Mouse (Mus musculus): Measurements from ENCODE around the gene Ckmt1. TPM values are rescaled to one million over a fixed set of nuclear protein-coding genes. Genes with fewer than 3 reads are reported as not detected.

The Ckmt1 gene
- polyA plus RNA-seq (2015; fragmentation: Nextera tagmentation; extraction: Ambion mirVana), result 70.6 and 75.6 TPM in 2 replicates

- ATAC-seq (replicated peaks), result no peak
- H3K36me3 ChIP-seq (replicated peaks), result no peaks in the 10 kb centered on the region
- 0 out of 2 replicates have a peak, but pooled peaks cover 3% of the 10 kb centered on the region for H3K27me3 ChIP-seq (replicated peaks)
- H3K9ac ChIP-seq, result peak within 1 kb of the TSS; percentile 60
- H3K9me3 ChIP-seq, result no peaks in the 10 kb centered on the region
- peaks cover 36% of the 10 kb centered on the region for H3K4me1 ChIP-seq
- H3K4me3 ChIP-seq, result peak within 1 kb of the TSS; percentile 49
- peak within 1 kb of the TSS; percentile 61 for H3K4me2 ChIP-seq
- H3K27ac ChIP-seq, result peak within 1 kb of the TSS; percentile 71
- 54% methylated on average over 5 of the region's 5 CpGs for WGBS
These were observed at the start of gene Ckmt1 for GRCm38 (mm10) chr2:121357494-121357893. Gene Ckmt1 (plus strand): TSS chr2:121357714.

GRCm38 (mm10) chr2:121308997-121309416, 48.5 kb upstream of the Ckmt1 start:
- 0 out of 2 replicates have a peak, but pooled peaks have one; percentile 58 for ATAC-seq (replicated peaks)
- Histone ChIP-seq H3K27ac (no peak overlapping the region), H3K4me3 (no peak overlapping the region), H3K9ac (no peak overlapping the region), H3K36me3 (replicated peaks) (peaks cover 29% of the 10 kb centered on the region), H3K9me3 (no peaks in the 10 kb centered on the region), H3K27me3 (replicated peaks) (no peaks in the 10 kb centered on the region), H3K4me1 (no peaks in the 10 kb centered on the region), H3K4me2 (no peak overlapping the region)
- 55% methylated on average over 5 of the region's 5 CpGs for WGBS

- H3K9me3 ChIP-seq, result no peaks in the 10 kb centered on the region
- no peak overlapping the region for H3K4me2 ChIP-seq
- 75% methylated on average over 8 of the region's 8 CpGs for WGBS
- no peaks in the 10 kb centered on the region for H3K27me3 ChIP-seq (replicated peaks)
- no peak overlapping the region for H3K4me3 ChIP-seq
- peaks cover 20% of the 10 kb centered on the region for H3K36me3 ChIP-seq (replicated peaks)
- no peaks in the 10 kb centered on the region for H3K4me1 ChIP-seq
- no peak overlapping the region for H3K9ac ChIP-seq
- ATAC-seq (replicated peaks), result no peak
- no peak overlapping the region for H3K27ac ChIP-seq
These were observed 41.2 kb upstream of the Ckmt1 start for GRCm38 (mm10) chr2:121316278-121316677.

DNA sequence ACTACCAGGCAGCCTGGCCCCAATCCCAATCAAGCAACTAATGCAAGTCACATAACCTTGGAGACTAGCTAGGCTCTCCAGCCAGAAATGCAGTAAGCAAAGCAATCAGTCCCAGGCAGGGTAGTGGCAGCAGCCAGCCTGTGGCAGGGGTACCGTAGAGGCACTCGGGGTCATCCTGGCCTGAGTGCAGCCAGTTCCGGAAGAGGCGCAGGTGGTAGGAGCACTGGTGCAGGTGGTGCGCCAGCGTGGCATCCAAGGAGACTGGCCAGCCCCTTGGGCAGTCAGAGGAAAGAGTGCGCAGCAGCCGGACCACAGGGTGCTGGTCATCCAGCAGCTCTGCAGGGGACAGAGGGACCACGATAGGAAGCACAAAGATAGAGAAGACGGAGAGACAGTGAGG, 34.5 kb upstream of the Ckmt1 start:
- Histone ChIP-seq H3K27ac (no peak overlapping the region), H3K27me3 (replicated peaks) (no peaks in the 10 kb centered on the region), H3K4me3 (no peak overlapping the region), H3K4me1 (no peaks in the 10 kb centered on the region), H3K4me2 (no peak overlapping the region), H3K9me3 (no peaks in the 10 kb centered on the region), H3K9ac (no peak overlapping the region), H3K36me3 (replicated peaks) (peaks cover 11% of the 10 kb centered on the region)
- no peak for ATAC-seq (replicated peaks)
- 87% methylated on average over 10 of the region's 10 CpGs for WGBS

DNA sequence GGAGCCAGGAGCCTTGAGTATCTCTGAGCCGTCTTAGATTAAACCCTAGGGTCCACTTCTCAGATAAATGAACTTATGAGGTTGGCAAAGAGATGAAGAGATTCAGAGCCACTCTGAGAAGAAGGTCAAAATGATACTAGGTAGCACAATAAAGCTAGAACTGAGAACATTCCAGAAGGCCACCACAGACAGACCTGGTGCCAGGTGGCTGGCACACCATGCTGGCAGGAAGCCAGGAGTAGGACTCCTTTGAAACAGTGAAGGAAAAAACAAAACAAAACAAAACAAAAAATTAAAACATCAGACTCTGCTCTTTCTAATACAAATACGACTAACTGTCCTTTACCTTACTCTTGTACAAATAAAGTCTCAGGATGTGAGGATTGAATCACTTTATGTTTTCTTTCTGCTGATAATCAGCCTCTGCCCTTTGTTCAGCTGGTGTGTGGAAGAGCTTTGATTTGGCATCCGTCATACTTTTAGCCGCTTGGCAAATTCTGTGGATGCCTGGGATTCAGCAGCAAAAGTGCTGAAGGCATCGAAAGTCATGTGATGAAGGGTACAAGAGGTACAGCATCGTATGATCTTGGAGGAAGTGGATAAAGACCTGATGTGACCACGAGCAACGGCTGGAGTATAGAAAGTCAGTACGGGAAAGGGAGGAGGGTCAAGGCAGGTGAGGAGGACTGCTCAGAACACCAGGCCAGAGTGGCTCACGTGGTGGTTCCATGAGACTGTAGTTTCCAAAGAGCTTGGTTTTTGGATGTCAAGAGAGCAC, 33.6 kb upstream of the Ckmt1 start:
- Histone ChIP-seq H3K36me3 (replicated peaks) (peaks cover 11% of the 10 kb centered on the region), H3K4me3 (no peak overlapping the region), H3K4me1 (no peaks in the 10 kb centered on the region), H3K4me2 (no peak overlapping the region), H3K9me3 (no peaks in the 10 kb centered on the region), H3K27me3 (replicated peaks) (no peaks in the 10 kb centered on the region), H3K9ac (no peak overlapping the region), H3K27ac (no peak overlapping the region)
- no peak for ATAC-seq (replicated peaks)
- 90% methylated on average over 10 of the region's 10 CpGs for WGBS

DNA sequence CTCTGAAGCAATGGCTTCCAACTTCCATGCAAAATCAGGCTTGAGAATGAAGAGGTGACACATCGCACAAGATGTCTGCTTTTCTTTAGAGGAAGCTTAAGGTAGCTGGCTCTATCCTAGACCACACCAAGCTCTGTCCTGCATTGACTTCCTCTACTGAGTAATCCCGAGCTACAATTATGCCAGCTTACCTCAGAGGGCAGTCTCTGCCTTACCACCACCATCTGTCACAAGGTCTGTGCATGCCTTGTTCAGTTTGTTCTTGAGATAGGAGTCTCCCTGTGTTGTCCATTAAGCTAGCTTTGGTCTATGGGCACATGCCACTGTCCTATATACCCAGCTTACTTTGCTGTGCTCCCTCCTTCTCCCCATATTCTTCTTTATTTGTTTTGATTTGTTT, 28.0 kb upstream of the Ckmt1 start:
- 90% methylated on average over 2 of the region's 2 CpGs for WGBS
- no peak overlapping the region for H3K4me2 ChIP-seq
- no peak overlapping the region for H3K4me3 ChIP-seq
- peaks cover 19% of the 10 kb centered on the region for H3K36me3 ChIP-seq (replicated peaks)
- no peaks in the 10 kb centered on the region for H3K4me1 ChIP-seq
- no peak overlapping the region for H3K9ac ChIP-seq
- no peak overlapping the region for H3K27ac ChIP-seq
- no peaks in the 10 kb centered on the region for H3K27me3 ChIP-seq (replicated peaks)
- no peaks in the 10 kb centered on the region for H3K9me3 ChIP-seq
- ATAC-seq (replicated peaks), result no peak

DNA sequence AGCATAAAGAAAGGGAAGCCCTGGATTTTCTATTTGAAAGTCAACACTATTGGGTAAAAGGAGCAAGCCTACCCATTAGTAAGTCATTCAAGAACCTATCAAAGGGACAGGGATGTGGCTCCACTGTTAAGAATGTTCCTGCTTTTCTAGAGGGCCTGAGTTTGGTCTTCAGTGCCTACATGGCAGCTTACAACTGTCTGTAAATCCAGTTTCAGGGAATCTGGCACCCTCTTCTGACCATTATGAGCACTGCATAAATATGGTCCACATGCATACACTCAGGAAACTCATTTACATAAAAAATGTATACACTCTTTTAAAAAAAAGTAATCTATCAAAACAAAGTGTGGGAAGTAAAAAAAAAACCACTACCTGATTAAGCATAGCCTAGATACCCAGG, 18.5 kb upstream of the Ckmt1 start:
- Histone ChIP-seq H3K36me3 (replicated peaks) (peaks cover 15% of the 10 kb centered on the region), H3K4me3 (no peak overlapping the region)
- no peak for ATAC-seq (replicated peaks)

DNA sequence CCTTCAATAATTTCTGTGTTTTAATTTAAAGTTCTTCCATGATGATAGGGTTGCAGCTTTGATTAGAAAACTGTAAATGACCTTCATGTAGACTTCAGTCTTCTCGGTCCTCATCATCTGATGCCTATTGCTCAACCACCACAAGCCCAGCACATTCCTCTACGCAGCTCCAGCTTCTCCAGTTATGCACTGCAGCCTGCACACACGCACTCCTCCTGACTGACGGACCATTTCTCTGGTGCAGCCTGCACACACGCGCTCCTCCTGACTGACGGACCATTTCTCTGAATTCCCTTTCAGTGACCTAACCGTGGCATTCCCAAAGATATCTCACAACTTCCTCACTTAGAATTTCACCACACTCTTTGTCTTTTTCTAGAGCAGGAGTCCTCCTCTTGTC, 4.4 kb upstream of the Ckmt1 start:
- no peak overlapping the region for H3K27ac ChIP-seq

More for the DNA sequence above, 18.5 kb upstream of the Ckmt1 start:
- H3K9me3 ChIP-seq, result no peaks in the 10 kb centered on the region
- no peaks in the 10 kb centered on the region for H3K27me3 ChIP-seq (replicated peaks)
- no peak overlapping the region for H3K27ac ChIP-seq
- no peak overlapping the region for H3K9ac ChIP-seq
- no peak overlapping the region for H3K4me2 ChIP-seq
- H3K4me1 ChIP-seq, result no peaks in the 10 kb centered on the region

GRCm38 (mm10) chr2:121354378-121354777, 3.1 kb upstream of the Ckmt1 start:
- Histone ChIP-seq H3K27me3 (replicated peaks) (0 out of 2 replicates have a peak, but pooled peaks cover 3% of the 10 kb centered on the region), H3K4me2 (peak overlapping the region; percentile 77), H3K9me3 (no peaks in the 10 kb centered on the region), H3K36me3 (replicated peaks) (peaks cover 6% of the 10 kb centered on the region; the same call in 1 of the 2 replicates), H3K27ac (peak overlapping the region; percentile 88), H3K4me3 (peak overlapping the region; percentile 67), H3K4me1 (peaks cover 33% of the 10 kb centered on the region), H3K9ac (peak overlapping the region; percentile 85)
- WGBS, result 4% methylated on average over 6 of the region's 6 CpGs
- no peak for ATAC-seq (replicated peaks)

More for the DNA sequence above, 4.4 kb upstream of the Ckmt1 start:
- no peak overlapping the region for H3K4me3 ChIP-seq
- H3K4me1 ChIP-seq, result peaks cover 21% of the 10 kb centered on the region
- no peak for ATAC-seq (replicated peaks)
- peaks cover 6% of the 10 kb centered on the region; the same call in 1 of the 2 replicates for H3K36me3 ChIP-seq (replicated peaks)
- H3K4me2 ChIP-seq, result no peak overlapping the region
- H3K27me3 ChIP-seq (replicated peaks), result 0 out of 2 replicates have a peak, but pooled peaks cover 3% of the 10 kb centered on the region
- 71% methylated on average over 8 of the region's 8 CpGs for WGBS
- H3K9ac ChIP-seq, result no peak overlapping the region
- no peaks in the 10 kb centered on the region for H3K9me3 ChIP-seq

GRCm38 (mm10) chr2:121354820-121355592, 2.5 kb upstream of the Ckmt1 start, which contains the start of gene Ppip5k1:
Gene Ppip5k1 (minus strand): TSS chr2:121355396.
- H3K36me3 ChIP-seq (replicated peaks), result peaks cover 1% of the 10 kb centered on the region; the same call in 1 of the 2 replicates
- WGBS, result under 1% methylated on average over 58 of the region's 58 CpGs
- peaks cover 36% of the 10 kb centered on the region for H3K4me1 ChIP-seq
- peak; percentile 96 for ATAC-seq (replicated peaks)
- peak within 1 kb of the TSS; percentile 67 for H3K4me3 ChIP-seq
- H3K27ac ChIP-seq, result peak within 1 kb of the TSS; percentile 88
- 0 out of 2 replicates have a peak, but pooled peaks cover 3% of the 10 kb centered on the region for H3K27me3 ChIP-seq (replicated peaks)
- peak within 1 kb of the TSS; percentile 77 for H3K4me2 ChIP-seq
- peak within 1 kb of the TSS; percentile 85 for H3K9ac ChIP-seq
- no peaks in the 10 kb centered on the region for H3K9me3 ChIP-seq

GRCm38 (mm10) chr2:121357961-121358360, 447 bp downstream of the Ckmt1 start:
- Histone ChIP-seq H3K9ac (peak overlapping the region; percentile 60), H3K27ac (peak overlapping the region; percentile 71), H3K9me3 (no peaks in the 10 kb centered on the region), H3K4me2 (peak overlapping the region; percentile 61), H3K27me3 (replicated peaks) (0 out of 2 replicates have a peak, but pooled peaks cover 3% of the 10 kb centered on the region), H3K36me3 (replicated peaks) (no peaks in the 10 kb centered on the region), H3K4me1 (peaks cover 36% of the 10 kb centered on the region), H3K4me3 (peak overlapping the region; percentile 49)
- no peak for ATAC-seq (replicated peaks)
- 3% methylated on average over 4 of the region's 4 CpGs for WGBS

DNA sequence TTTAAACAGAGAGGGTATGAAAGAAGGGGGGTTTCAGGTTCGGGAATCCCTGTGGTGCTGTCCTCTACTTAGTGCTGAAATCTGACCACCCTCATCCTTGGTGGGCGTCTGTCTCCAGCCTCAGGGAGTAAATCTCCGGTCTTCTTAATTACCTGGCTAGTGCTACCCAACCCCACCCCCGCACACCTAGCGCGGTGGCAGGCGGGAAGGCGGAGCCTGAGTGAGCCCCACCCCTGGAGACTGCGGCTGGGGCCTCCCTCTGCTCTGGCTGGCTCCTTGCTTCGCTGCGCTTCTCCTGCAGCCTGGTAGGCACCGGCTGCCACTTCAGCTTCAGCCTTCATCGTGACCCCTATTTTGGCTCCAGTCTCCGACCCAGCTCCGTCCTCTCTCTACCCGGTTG, 867 bp downstream of the Ckmt1 start:
- ATAC-seq (replicated peaks), result peak; percentile 84

More for the DNA sequence above, 867 bp downstream of the Ckmt1 start:
- Histone ChIP-seq H3K36me3 (replicated peaks) (no peaks in the 10 kb centered on the region), H3K27ac (peak overlapping the region; percentile 71), H3K9me3 (no peaks in the 10 kb centered on the region), H3K4me2 (peak overlapping the region; percentile 61), H3K27me3 (replicated peaks) (0 out of 2 replicates have a peak, but pooled peaks cover 3% of the 10 kb centered on the region), H3K9ac (peak overlapping the region; percentile 60), H3K4me3 (peak overlapping the region; percentile 49), H3K4me1 (peaks cover 36% of the 10 kb centered on the region)
- WGBS, result under 1% methylated on average over 16 of the region's 16 CpGs

All from midbrain, embryonic 15.5 days (tissue).